Mouse (Mus musculus) ovary, postnatal 10 days (tissue): ENCODE data around the gene Ryr3.

Source experiments
- DNase-seq: peaks from one replicate; pipeline ENCODE4 v3.0.0; 2022; ENCODE audit warnings: low spot score

Gene Ryr3

GRCm38 (mm10) chr2:112637206-112637605 is 579.7 kb downstream of the Ryr3 start:
- DNase-seq: no peak

GRCm38 (mm10) chr2:112632536-112632935 is 584.4 kb downstream of the Ryr3 start:
- no peak for DNase-seq

- no peak for DNase-seq
Measured at GRCm38 (mm10) chr2:112630669-112631068, 586.2 kb downstream of the Ryr3 start.

DNA sequence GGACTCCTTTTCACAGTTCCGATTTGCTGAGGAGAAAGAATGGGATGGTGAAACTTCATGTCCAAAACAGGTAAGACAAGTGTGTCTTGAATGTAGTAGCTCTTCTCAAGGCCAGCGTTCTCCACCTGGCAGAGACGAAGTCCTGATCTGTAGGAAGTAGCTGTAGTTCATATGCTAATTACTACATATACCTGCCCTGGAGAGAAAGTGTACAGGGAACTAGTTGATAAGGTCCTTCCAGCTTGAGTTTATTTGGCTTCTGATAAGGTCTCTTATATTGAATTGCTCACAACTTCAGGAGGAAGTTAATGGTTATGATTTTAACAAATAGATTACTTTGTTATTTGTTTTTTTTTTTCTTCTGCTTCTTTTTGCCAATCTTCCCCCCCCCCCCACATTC is 591.7 kb downstream of the Ryr3 start:
- no peak for DNase-seq

GRCm38 (mm10) chr2:112617206-112617605 is 599.7 kb downstream of the Ryr3 start:
- DNase-seq: no peak

GRCm38 (mm10) chr2:112614375-112614774 is 602.5 kb downstream of the Ryr3 start:
- DNase-seq: no peak

DNA sequence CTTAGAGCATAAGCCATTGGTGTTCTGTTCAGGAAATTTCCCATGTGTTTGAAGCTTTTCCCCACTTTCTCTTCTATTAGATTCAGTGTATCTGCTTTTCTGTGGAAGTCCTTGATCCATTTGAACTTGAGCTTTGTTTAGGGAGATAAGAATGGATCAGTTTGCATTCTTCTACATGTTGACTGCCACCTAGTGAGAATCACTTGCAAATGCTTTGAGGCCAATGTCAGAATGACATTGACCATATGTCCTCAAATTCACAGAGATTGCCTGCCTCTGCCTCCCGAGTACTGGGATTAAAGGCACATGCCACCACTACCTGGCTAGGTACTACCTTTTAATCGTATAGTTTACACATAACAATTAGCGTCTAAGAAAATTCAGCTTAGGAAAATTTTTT is 604.3 kb downstream of the Ryr3 start:
- no peak for DNase-seq

GRCm38 (mm10) chr2:112606536-112606935 is 610.4 kb downstream of the Ryr3 start:
- DNase-seq: no peak

DNA sequence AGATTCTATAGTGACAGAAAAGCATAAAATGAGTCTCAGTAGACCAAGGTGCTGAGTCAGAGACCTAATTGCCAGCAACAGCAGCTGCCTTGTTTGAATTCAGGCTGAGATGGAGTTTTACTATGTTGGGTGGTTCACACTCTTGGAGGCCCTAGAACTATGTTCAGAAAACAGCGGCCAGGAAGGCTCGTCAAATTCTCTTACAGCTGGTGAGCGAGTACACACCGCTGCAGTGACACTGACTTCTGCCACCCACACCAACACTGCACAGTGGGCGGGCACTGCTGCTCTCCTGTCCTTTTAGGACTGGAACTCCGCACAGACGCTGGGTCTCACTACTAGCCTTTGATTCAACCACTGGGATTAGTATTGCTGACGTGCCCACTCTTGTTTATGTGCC is 614.4 kb downstream of the Ryr3 start:
- no peak for DNase-seq

GRCm38 (mm10) chr2:112600222-112600621 is 616.7 kb downstream of the Ryr3 start:
- no peak for DNase-seq

DNA sequence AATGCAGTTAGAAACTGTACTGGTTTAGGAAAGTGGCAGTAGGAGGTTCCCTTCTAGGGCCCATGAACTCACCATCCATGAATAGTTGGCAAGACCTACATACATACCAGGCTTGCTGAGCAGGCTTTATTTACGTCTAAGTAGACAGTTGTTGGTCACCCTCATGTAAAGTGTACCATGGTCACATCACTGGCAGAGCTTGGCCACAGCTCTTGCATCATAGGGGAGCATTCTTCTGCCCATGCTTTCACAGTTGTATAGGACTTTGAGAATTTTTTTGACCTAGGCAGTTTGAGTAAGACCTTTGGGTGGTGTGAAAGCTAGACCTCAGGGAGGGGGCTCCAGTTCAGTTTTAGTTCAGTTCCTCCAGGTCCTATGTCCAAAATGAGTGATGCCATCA is 619.8 kb downstream of the Ryr3 start:
- no peak for DNase-seq

GRCm38 (mm10) chr2:112596415-112596814 is 620.5 kb downstream of the Ryr3 start:
- DNase-seq: no peak

DNA sequence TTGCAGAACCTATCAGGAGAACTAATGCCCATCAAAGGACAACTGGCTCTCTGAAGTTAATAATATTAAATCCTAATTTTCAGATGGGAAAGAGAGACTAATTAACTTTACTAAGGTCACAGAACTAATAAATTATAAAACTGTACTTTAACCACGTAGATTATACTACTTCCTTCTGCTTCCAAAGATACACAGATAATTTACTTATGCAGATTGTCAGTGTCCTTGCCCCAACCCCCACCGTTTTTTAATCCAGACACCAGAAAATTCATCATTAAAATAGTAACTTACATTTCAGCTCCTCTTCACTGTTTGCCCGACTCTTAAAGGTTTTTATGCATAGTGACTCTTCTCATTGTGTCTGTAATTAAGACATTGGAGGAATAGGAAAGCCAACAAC is 621.1 kb downstream of the Ryr3 start:
- no peak for DNase-seq

- no peak for DNase-seq
Measured at GRCm38 (mm10) chr2:112593781-112594180, 623.1 kb downstream of the Ryr3 start.

- DNase-seq: no peak
Measured at GRCm38 (mm10) chr2:112593322-112593721, 623.6 kb downstream of the Ryr3 start.

GRCm38 (mm10) chr2:112591451-112591871 is 625.4 kb downstream of the Ryr3 start:
- no peak for DNase-seq

DNA sequence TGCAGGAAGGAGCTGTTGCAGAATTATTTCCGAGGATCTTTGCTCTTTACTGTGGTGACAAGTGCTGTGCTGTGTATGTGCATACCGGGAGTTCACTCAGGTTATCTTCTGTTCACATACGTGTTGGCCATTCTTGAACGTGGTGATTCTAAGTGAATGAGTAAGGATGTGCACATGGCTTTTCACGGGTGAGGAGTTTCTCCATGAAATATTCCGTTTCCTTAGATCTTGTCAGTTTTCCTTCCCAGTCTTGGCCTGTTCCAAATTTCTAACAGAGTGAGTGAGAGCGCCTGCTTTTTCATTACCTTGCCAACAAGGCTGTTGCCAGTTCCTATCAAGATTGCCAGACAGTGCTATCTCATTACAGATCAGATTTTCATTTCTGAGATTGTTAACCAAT is 625.9 kb downstream of the Ryr3 start:
- no peak for DNase-seq
